Mouse (Mus musculus): Measurements from ENCODE around the gene Timm10b.

Timm10b gene

GRCm38 (mm10) chr7:105640894-105641255, 1.0 kb downstream of the Timm10b start:
- DNase-seq (ENCODE audit: low read depth) = no peak

- DNase-seq (ENCODE audit: low read depth) = no peak
Observed at GRCm38 (mm10) chr7:105641936-105642335, 2.1 kb downstream of the Timm10b start.

DNA sequence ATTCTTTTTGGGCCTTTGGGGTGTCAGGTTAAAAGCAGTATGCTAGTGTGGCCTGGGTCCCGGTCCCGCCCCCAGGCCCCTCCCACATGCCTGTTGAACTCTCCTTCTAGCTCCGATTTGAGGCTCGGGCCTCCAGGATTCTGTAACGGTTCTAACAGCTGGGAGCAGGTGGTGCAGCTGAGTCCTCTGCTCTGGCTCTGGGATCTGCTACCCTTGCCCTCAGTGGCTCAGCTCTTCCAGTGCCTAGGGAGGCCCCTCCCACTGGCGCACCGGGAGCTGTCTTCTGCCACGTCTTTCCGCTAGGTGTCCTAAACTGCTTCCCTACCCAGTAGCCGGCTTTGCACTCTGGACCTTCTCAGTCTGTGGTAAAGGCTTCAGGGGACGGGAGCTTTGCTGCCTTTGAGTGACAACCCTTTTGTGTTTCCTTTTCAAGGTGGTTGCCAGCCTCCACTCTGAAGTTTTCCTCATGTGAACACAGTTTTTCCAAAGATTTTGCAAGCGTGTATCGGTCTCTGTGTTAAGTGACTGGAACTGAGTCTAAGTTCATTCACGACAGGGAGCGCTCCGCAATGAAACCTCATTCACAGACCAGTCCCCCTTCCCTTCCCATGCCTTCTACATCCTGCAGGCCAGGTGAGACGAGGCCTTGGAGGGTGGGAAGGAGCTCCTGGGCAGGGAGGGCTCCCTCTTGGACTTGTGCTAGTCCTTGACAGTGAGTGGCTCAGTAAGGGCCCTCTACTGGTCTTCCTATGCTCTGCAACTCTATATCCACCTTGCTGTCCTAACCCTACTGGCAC, 11.0 kb downstream of the Timm10b start, which contains the start of gene Dnhd1:
Dnhd1 (plus strand) TSS at position 189 of the 797 bp plus-strand sequence.
- peak; percentile 65 for DNase-seq (ENCODE audit: low read depth)

GRCm38 (mm10) chr7:105685541-105686197, 45.8 kb downstream of the Timm10b start:
- DNase-seq (ENCODE audit: low read depth) = no peak

GRCm38 (mm10) chr7:105690875-105691274, 51.0 kb downstream of the Timm10b start:
- DNase-seq (ENCODE audit: low read depth) = no peak

All from fibroblast of lung, adult 2 months (primary cell).